In the genomic region with DNA sequence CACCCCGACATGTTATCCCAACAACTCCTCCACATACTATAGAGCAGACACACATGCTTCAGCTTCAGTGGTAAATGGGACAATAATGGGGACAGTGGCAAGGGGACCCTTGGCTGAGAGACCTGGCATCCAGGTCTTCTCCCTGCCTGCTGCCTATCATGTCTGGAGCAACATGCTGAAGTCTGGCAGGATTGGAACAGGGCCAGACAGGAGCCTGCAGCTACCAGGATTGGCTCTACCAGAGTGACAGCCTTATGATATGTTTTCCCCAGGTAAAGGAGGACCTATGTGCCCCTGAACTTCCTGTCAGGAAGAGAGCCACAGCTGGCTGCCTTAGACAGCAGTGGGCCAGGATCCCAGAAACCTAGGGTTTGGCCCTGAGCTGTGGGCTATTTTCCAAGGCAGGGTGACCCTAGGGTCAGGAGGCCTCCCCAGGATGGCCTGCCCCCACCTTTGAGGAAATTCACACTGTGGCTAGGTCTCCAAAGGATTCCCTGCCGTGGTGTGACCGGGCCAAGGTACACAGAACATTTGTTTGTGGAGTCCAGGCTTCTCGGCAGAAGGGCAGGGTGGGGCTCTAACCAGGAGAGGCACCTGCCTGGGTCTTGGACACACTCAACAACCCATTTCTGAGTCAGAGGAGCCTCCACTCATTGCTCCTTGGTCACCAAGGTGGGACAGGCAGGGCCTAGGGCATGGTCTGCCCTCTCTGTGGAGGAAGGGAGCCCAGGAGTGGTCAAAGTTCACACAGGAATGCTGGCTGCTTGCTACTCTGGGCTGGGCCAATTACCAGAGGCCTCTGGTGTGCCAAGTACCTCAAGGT, we compare ENCODE assay signal across 7 mouse cellular contexts.
DNase-seq lines count a peak whose midpoint lies in the region; ATAC-seq and TF ChIP-seq lines count a peak whose summit lies in the region.

No protein-coding gene starts in this region.

- H3K9ac ChIP-seq in embryonic facial prominence, embryonic 12.5 days = no peak overlapping the region
- H3K9ac ChIP-seq in hindbrain, postnatal 0 days (replicated peaks; ENCODE audit: low read length) = no peak overlapping the region
- no peak overlapping the region for H3K9ac ChIP-seq in liver, embryonic 15.5 days
- H3K9ac ChIP-seq in stomach, embryonic 16.5 days (ENCODE audit: low read length) = no peak overlapping the region

- H3K4me3 ChIP-seq in embryonic facial prominence, embryonic 12.5 days = no peak overlapping the region
- no peak overlapping the region for H3K4me3 ChIP-seq in hindbrain, postnatal 0 days (ENCODE audit: low read length)
- no peak overlapping the region for H3K4me3 ChIP-seq in liver, embryonic 15.5 days (replicated peaks)
- no peak overlapping the region for H3K4me3 ChIP-seq in stomach, embryonic 16.5 days (replicated peaks; ENCODE audit: low read length)

- no peaks in the 10 kb centered on the region for H3K36me3 ChIP-seq in embryonic facial prominence, embryonic 12.5 days
- H3K36me3 ChIP-seq in hindbrain, postnatal 0 days (ENCODE audit: insufficient read depth, low read length) = no peaks in the 10 kb centered on the region
- H3K36me3 ChIP-seq in liver, embryonic 15.5 days (replicated peaks) = no peaks in the 10 kb centered on the region
- no peaks in the 10 kb centered on the region for H3K36me3 ChIP-seq in stomach, embryonic 16.5 days (ENCODE audit: control insufficient read depth, insufficient read depth, low read length)

- H3K4me2 ChIP-seq in embryonic facial prominence, embryonic 12.5 days (replicated peaks) = no peak overlapping the region
- no peak overlapping the region for H3K4me2 ChIP-seq in hindbrain, postnatal 0 days (ENCODE audit: low read depth, low read length)
- no peak overlapping the region for H3K4me2 ChIP-seq in liver, embryonic 15.5 days
- no peak overlapping the region for H3K4me2 ChIP-seq in stomach, embryonic 16.5 days (ENCODE audit: low read depth, low read length)

- 59% methylated on average over 4 of the region's 4 CpGs for WGBS in embryonic facial prominence, embryonic 12.5 days
- 68% methylated on average over 4 of the region's 4 CpGs for WGBS in hindbrain, postnatal 0 days
- WGBS in liver, embryonic 15.5 days (ENCODE audit: insufficient replicate concordance) = 60% methylated on average over 4 of the region's 4 CpGs
- WGBS in stomach, embryonic 16.5 days = 50% methylated on average over 4 of the region's 4 CpGs

- peak; percentile 76 for DNase-seq in adrenal gland, adult 2 months
- DNase-seq in hindbrain, postnatal 0 days (ENCODE audit: low spot score) = no peak
- DNase-seq in embryo, embryonic 10 days (ENCODE audit: low spot score) = no peak
- DNase-seq in embryo, embryonic 9.5 days (ENCODE audit: extremely low spot score) = no peak

- ATAC-seq in embryonic facial prominence, embryonic 12.5 days (ENCODE audit: insufficient number of reproducible peaks, insufficient read depth, low FRiP score, low TSS enrichment) = no peak
- ATAC-seq in hindbrain, postnatal 0 days = no peak
- ATAC-seq in liver, embryonic 15.5 days (ENCODE audit: insufficient read depth) = peak; percentile 23; the same call in 1 of the 2 replicates
- ATAC-seq in stomach, embryonic 16.5 days (ENCODE audit: insufficient read depth, low FRiP score) = peak; percentile 61

- no peak for TF ChIP-seq CTCF in hindbrain, postnatal 0 days (IDR thresholded peaks at IDR 0.05; ENCODE audit: low read depth)

- no peaks in the 10 kb centered on the region for H3K27me3 ChIP-seq in embryonic facial prominence, embryonic 12.5 days
- no peaks in the 10 kb centered on the region for H3K27me3 ChIP-seq in hindbrain, postnatal 0 days (ENCODE audit: insufficient read depth, low read length)
- H3K27me3 ChIP-seq in liver, embryonic 15.5 days = no peaks in the 10 kb centered on the region
- H3K27me3 ChIP-seq in stomach, embryonic 16.5 days (ENCODE audit: control insufficient read depth, insufficient read depth, low read length) = no peaks in the 10 kb centered on the region

- no peaks in the 10 kb centered on the region for H3K9me3 ChIP-seq in embryonic facial prominence, embryonic 12.5 days
- H3K9me3 ChIP-seq in hindbrain, postnatal 0 days (ENCODE audit: low read length) = no peaks in the 10 kb centered on the region
- H3K9me3 ChIP-seq in liver, embryonic 15.5 days (replicated peaks) = no peaks in the 10 kb centered on the region
- H3K9me3 ChIP-seq in stomach, embryonic 16.5 days (replicated peaks; ENCODE audit: control insufficient read depth, low read length) = no peaks in the 10 kb centered on the region

- H3K27ac ChIP-seq in embryonic facial prominence, embryonic 12.5 days = peak overlapping the region; percentile 65; the same call in 1 of the 2 replicates
- H3K27ac ChIP-seq in hindbrain, postnatal 0 days = peak overlapping the region; percentile 75
- H3K27ac ChIP-seq in liver, embryonic 15.5 days (replicated peaks) = peak overlapping the region; percentile 7; the same call in 1 of the 2 replicates
- H3K27ac ChIP-seq in stomach, embryonic 16.5 days (ENCODE audit: low read length) = peak overlapping the region; percentile 92

- peaks cover 33% of the 10 kb centered on the region for H3K4me1 ChIP-seq in embryonic facial prominence, embryonic 12.5 days
- peaks cover 15% of the 10 kb centered on the region for H3K4me1 ChIP-seq in hindbrain, postnatal 0 days (ENCODE audit: insufficient read depth, low read length)
- H3K4me1 ChIP-seq in liver, embryonic 15.5 days (replicated peaks) = peaks cover 32% of the 10 kb centered on the region
- H3K4me1 ChIP-seq in stomach, embryonic 16.5 days (ENCODE audit: control insufficient read depth, insufficient read depth, low read length) = peaks cover 49% of the 10 kb centered on the region

Comparison
In these comparisons a context has a peak if more than half of its experiments do, and no peak if none do; other contexts are left out.
1. ATAC-seq: peak in liver, embryonic 15.5 days (single experiment) and stomach, embryonic 16.5 days (single experiment); none in embryonic facial prominence, embryonic 12.5 days (single experiment) and hindbrain, postnatal 0 days (single experiment).
2. H3K27ac ChIP-seq: peak in every context shown above with its lines; median percentile 92 in stomach, embryonic 16.5 days; 75 in hindbrain, postnatal 0 days; 65 in embryonic facial prominence, embryonic 12.5 days; 7 in liver, embryonic 15.5 days.